Mouse (Mus musculus): ENCODE results near the gene Scnn1b.

Scnn1b gene

DNA sequence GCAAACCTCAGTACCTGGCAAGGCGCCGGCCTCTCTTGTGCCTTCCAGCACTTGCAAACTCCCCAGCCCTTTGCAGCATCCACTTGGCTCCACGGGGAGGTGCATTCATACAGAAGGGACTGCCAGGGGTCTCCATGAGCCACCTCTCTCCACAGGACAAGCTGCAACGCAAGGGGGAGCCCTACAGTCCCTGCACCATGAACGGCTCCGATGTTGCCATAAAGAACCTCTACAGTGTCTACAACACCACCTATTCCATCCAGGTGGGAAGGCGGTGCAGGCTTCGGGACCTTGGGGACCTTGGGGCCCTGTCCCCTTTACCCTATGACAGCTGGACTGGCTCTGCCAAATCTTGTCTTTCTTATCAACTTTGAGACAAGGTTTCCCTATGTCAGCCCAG is 47.4 kb downstream of the Scnn1b start:
- no peak for DNase-seq (ENCODE audit: extremely low read depth, low read depth)

DNA sequence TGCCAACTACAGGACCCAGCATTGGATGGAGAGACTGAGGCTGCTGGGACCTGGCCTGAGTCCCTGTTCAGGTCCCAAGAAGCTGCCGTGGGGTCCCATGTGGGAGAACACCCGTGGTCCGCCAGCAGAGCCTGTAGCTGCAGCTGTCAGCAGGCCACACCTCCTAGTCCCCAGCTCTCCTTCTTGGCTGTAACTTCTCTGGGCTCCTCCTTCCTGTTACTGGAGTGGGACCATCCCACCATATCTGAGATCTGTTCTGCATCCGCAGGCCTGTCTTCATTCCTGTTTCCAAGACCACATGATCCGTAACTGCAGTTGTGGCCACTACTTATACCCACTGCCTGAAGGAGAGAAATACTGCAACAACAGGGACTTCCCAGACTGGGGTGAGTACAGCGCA is 49.1 kb downstream of the Scnn1b start:
- DNase-seq (ENCODE audit: extremely low read depth, low read depth) = no peak

DNA sequence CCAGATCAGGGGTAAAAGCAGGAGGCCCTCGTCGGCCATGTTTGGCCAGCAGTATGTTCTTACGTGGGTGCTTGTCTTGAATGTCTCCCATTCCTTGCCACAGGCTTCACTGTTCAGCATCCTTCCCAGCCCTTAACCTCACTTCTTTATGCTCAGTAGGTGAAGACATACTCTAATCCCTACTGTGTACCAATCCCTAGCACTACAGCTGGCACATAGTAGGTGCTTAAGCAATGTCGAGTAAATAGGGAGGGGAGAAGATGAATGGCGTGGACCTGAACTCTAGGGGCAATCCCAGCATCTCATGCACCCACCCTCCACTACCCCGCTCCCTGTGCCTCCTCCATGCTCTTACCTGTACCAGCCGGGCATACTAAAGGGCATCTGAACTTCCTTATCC is 59.5 kb downstream of the Scnn1b start:
- DNase-seq (ENCODE audit: extremely low read depth, low read depth) = no peak

DNA sequence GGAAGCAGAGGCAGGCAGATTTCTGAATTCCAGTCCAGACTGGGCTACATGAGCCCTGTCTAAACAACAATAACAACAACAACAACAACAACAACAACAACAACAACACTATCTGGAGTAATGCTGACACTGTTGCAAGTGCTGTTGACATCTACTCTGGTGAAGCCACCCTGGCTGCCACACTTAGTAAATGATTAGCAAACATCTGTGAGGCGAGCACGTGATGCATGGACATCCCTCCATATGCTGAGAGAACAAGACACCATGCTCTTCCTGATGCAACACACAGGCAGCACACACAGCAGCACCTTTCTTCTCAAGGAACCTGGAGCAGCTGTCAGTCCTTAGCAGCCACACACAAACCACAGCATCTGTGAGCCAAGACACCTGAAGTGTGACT is 63.0 kb downstream of the Scnn1b start:
- no peak for DNase-seq (ENCODE audit: extremely low read depth, low read depth)

DNA sequence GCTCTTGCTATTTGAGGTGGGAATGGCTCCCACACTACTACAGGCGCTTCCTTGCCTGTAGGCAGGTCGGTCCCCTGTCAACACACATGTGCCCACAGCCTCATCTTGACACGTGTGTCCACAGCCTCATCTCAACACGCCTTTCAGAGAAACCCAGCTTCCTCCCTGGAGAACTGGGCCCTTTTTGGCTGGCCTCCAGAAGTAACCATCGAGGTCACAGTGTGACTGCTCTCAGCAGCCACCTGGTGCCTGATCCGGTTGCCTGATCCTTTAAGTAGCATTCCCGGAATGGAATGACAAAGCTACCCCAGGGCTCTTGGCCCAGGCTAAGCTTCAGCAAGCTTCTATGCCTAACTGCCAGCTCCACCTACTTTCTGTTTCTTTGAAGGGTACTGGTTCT is 66.4 kb downstream of the Scnn1b start:
- no peak for DNase-seq (ENCODE audit: extremely low read depth, low read depth)

DNA sequence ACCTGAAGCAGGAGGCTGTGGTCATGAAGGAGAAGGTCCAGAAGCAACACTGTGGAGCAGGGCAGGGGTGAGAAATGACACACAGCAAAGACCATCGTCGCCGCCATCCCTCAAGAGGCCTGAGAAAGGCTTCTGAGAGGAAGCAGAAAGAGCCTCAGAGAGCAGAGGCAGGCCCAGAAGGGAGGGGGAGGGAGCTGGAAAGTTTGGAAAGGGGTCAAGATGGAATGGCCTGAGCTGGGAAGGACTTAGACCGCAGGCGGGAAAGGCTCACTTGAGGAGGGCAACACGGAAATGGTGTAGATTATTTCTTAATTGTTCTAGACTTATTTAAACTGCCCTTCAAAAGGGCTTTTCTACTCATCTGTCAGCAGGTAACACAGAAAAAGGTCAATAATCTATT is 68.8 kb downstream of the Scnn1b start:
- no peak for DNase-seq (ENCODE audit: extremely low read depth, low read depth)

DNA sequence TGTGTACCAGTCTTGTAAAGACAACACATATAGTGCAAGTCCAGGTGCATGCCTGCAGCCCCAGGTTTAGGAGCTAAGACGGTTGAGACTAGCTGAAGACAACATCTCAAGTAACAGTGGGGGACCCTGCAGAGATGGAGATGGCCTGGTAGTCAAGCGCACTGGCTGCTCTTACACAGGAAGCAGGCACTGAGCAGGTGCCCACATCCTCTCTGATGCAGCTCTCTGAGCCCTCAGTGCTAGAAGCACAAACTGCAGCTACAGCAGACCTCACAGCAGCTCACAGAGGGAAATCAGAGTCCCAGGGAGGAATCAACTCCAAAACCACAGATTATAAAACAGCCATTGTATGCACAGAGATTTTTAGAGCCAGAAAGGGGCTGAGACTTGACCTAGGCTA is 69.5 kb downstream of the Scnn1b start:
- DNase-seq (ENCODE audit: extremely low read depth, low read depth) = no peak

DNA sequence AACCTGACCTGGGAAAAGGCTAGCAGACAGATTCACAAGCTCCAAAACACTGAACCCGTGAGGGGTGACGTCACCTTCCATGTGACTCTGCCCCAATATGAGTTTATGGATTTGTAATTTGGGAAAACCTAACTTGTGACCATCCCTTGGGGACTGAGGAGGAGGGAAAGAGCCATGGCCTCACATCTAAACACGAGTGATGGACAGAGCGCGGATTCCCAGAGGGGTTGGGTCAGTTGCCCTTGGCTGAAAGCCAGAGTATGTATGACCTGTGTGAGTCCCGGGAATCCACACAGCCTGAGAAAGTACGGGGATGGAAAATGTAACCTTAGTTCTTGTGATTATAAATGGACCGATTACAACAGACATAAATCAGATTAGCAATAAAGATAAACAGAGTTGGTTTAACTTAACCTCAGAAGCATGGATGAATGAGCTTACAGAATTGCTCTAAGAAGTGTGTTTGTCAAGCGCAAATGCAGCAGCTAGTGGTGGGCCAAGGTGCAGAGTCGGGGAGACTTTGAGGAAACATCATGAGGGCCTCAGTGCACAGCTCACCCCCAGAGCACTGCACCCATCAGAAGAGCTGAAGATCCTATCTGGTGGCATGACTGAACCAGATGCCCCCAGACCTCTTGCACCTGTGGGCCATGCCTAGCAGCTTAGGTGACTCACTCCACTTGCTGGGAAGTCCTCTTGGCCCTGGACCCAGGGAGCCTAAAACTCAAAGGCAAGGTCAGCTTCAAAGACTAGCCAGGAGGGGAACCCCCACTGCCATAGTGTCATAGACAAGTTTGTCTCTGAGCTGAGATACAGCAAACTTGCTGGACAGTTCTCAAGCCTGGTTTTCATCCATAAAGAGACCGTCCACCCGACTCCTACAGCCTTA is 71.3 kb downstream of the Scnn1b start:
- no peak for DNase-seq (ENCODE audit: extremely low read depth, low read depth)

DNA sequence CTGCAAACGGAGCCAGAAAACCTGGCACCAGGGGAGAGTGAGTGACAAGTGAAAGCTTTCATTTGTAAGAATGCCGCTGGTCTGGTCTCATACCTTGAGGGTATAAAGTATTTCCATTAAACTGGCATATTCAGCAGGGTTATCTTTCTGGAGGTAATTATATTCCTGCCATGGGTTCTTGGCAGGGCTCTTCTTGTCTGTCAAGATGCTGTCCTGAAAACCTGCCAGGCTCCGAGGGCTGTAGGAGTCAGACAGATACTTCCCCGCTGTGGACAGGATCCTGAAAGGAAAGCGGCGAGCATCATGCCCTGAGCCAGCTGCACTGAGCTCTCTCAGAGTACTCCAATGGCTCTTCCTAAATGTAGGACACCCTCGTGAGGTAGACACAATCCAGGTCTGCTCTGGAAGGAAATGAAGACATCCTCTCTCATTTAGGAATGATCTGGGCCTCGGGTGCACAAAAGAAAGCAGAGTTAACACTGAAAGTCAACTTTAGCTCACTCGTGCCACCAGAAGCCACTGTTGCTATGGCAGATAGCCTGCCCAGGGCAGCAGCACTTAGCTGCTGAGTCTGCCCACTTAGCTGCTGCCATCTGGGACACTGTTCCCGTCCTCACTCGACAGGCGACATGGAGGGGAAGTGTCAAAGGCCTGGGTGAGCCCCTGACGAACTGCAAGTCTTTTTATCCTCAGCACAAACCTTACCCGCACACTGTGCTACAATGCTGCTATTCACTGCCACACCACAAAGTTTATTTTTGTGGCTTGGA is 72.2 kb downstream of the Scnn1b start:
- DNase-seq (ENCODE audit: extremely low read depth, low read depth) = no peak

DNA sequence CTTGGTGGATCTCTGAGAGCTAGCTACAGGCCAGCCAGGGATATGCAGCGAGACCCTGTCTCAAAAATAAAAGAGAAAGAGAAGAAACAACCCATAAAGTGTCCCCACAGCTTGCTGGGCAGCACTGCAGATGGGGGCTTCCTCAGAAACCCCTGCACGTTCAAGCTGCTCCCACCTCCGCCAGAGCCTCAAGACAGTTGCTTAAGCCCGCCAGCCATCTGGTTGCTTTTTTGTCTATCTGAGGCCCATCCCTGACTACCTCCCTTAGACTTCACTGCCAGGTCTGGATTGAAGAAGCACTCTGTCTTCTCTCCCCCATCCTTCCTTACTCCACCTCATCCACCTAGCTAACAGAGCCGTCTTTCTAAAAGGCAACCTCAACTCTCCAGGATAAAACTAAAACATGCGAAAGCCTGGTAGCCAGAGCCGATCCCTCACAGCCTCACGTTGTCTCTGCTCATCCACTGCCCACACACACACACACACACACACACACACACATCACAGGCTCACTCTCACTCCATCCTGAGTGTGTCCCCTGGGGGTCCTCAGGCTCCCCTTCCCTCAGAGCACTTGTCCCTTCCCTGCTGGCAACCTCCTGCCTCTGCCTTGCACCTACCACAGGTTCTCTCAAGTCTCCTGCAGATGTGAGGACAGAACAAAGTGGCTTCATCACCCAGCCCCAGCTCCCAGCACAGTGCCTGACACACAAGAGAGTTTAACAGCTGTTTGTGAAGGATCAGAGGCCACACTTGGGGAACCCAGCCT is 73.5 kb downstream of the Scnn1b start:
- no peak for DNase-seq (ENCODE audit: extremely low read depth, low read depth)

DNA sequence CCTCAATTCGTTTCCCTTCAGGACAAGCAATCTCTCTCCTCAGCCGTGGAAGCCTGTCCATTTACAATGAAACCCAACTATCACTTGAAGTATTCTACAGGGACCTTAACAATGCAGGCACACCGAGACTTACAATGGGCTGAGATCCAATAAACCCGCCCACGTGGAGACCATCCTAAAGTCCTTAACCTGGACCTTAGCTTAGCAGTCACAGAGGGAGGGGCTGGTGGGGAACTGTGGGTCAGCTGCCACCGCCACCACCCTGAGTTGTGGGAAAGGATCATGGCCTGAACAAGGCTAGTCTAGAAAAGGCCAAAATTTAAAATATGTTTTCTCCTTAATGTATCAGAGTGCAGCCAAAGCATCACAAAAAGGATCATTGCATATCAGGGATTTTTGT is 74.4 kb downstream of the Scnn1b start:
- no peak for DNase-seq (ENCODE audit: extremely low read depth, low read depth)

DNA sequence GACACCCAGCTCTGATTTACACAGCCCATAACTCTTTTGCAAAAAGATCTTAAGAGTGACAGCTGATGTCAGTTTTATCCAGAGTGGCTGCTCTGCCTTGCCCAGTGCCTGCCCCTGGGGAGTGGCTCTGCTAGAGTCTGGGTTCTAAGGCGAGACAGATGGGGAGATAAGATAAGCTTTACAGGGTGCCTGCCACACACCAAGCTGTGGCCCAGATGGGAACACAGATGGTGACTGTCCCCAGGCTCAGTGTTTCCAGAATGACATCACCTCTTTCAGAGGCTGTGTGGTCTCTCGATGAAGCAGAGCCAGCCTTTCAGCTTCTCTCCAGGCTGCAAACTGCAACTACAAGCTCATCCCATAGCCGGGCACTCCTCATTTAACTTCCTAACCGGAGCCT is 74.9 kb downstream of the Scnn1b start:
- no peak for DNase-seq (ENCODE audit: extremely low read depth, low read depth)

DNA sequence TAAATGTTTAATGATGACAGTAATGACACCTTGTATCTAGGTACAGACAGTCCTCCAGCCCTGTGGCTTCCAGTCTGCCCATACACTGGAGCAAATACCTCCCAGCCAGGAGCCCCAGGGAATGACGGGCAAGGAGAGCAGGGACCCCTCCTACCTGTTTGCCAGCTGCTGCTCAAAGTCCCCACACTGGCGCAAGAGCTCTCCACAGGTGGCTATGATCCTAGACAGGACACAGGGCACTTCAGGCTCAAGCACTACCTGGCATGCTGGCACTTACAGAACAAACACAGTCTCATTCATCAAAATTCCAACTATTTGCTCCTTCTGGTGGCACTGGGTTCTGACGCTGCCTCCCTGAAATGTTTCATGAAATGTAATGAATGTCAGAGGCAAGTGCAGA is 76.2 kb downstream of the Scnn1b start:
- DNase-seq (ENCODE audit: extremely low read depth, low read depth) = no peak

DNA sequence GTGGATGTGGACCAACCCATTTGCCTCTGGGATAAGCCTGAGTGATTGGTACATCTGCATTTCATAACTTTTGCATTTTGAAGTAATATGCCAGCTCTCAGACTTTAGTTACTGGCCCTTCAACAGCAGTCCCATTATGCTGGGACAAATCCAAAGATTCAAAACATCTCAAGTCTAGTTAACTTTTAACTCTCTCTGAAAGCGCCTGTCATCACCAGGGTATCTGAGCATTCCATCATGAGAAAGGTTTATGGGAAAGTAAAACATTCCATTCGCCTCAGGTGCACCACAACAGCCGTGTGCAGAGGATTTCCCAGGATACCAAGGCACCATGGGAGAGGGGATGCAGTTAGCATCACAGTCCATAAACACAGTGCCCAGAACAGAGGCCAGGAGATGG is 76.8 kb downstream of the Scnn1b start:
- DNase-seq (ENCODE audit: extremely low read depth, low read depth) = no peak

DNA sequence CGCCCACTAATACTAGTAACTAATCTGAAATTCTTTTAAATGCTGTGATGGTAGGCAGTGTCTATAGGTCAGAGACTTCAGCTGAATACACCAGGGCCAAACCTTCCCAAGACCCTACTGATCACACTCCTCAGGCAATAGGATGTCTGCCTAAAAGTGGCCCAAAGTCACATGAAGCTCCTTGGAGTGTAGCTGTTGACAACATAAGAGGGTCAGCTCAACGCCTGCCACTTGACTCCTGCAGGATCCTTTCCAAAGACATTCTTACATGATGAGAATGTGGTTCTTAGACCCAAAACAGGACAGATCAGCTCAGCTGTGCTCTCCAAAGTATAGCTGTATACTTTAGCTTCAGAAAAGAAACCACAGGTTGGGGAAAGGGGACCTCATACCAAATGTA is 77.5 kb downstream of the Scnn1b start:
- no peak for DNase-seq (ENCODE audit: extremely low read depth, low read depth)

DNA sequence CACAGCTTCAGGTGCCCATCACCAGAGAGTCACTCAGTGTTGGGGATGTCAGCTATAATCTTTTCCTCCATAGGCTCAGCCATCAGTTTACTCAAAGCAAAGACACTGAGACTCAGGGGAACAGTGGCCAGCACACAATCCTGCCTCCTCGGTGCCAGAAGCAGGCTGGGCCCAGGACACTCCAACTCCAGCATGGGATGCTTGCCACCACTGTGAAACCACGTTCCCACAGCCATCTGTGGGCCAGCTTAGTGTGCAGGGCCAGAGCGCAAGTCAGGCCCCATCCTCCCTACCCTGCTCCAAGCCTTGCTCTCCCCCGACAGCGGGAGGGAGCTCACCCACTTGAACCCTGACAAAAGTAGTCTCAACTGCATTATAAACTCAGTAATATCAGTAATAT is 81.4 kb downstream of the Scnn1b start:
- DNase-seq (ENCODE audit: extremely low read depth, low read depth) = no peak

DNA sequence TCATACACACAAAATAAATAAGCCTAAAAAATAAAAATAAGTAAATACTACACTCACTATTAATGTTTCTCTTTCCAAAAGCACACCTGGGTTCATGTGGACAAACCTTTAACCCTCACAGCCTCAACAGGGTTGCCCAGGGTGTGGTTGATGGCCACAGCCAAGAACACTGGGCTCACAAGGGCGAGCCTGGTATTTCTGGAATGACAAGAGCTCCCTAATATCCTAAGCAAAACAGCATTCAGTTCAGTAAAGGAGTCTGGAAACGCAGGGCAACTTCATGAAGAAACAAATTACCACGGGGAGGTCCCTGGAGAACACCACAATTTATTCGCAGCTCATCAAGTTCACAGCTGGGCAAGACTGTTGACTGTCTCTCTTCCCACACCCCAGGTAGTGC is 82.7 kb downstream of the Scnn1b start:
- no peak for DNase-seq (ENCODE audit: extremely low read depth, low read depth)

DNA sequence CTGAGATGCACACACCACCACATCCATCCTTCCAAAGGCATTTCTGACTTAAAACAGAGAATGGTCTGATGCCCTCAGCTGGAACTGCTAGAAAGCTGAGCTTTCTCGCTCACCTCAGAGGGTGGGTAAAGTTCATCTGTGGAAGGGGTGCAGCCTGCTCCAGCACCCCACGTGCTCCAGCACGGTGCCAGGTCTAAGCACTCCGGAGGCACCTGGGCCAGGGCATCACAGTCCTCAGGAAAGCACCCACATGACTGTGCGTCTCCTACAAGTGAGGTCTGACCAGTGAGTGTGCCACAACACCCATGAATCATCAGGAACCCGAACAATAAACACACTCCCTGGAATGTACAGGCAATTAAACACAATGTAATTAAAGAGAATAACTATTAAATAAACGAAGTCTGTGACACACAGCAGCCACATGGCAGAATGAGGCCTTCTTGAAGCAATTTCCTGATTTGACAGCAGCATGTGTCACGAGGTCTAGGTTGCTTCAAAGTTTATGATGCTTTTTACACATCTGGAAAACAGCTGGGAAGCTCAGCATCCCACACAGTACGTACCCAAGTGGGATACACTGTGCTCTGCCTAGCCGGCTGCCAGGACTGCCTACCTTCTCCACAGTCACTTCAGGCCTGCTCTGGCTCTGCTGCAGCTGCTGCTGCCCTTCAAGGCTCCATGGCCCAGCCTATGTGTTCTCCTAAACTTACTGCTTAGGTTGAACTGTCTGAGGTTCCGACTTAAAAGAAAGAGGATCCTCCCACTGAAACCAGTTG is 90.2 kb downstream of the Scnn1b start:
- no peak for DNase-seq (ENCODE audit: extremely low read depth, low read depth)

DNA sequence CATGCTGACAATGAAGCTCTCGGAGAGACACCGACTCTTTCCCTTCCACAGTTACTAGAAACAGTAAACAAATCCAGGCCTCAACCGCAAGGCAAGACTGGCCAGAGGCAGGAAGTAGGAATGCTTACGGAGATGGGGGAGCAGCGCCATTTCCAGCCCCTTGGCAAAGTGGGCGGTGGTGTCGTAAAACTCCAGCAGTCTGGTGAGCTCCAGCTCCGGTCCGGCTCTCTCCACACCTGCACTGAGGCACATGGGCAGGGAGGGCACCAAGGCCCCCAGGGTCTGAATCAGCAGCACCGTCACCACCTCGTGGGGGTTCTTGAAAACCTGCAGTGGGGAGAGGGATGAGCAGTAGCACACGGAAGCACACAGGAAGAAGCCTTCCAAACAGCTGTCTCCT is 91.0 kb downstream of the Scnn1b start:
- no peak for DNase-seq (ENCODE audit: extremely low read depth, low read depth)

DNA sequence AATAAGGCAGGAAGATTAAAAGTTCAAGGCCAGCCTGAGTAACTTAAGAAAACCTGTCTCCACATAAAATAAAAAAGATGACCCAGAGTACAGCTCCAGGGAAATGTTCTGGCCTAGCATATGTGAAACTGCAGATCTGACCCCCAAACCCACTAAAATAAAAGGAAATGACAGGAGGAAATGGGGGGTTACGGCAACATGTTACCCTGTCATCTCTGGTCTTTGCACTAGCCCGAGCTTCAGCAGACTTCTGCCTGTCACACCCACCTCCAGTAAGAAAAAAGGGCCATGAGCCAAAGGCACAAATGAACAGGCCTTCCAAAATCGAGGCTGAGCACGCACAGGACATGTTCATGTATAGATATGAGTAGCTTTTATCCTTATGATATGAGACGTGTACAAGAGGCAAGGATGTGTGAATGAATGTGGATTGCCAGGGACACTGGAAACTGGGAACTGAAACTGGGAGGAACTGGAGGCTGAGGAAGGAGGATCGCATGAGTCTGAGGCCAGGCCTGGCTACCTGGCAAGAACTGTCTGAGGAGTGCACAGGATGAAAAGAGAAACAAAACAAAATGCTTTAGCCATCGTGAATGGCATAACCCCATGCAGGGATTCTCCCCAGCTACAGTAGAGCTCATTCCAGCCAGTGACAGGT is 97.2 kb downstream of the Scnn1b start:
- DNase-seq (ENCODE audit: extremely low read depth, low read depth) = no peak

DNA sequence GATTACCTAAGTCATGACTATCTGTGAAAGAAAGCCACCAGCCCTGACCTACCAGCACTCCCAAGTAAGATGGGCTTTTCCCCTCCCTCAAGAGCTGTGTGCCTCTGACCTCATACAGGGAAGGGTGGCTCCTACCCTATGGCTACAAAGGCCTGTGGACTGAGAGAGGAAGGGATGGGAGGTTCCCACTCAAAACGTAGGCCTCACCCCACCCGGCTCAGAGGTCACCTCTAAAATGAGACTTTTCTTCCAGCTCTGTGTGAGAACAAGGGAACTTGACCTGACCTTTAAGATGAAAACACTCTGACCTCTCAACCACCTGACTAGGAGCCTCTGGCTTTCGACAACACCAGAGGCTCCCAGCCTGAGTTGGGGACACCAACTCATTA is 97.7 kb downstream of the Scnn1b start:
- DNase-seq (ENCODE audit: extremely low read depth, low read depth) = no peak

All from MEL-GATA-1-ER (cell line).